Mouse (Mus musculus) gastrocnemius, postnatal 10 days (tissue): ENCODE data around the gene AW822073. TPM values are rescaled to one million over a fixed set of nuclear protein-coding genes. Genes with fewer than 3 reads are reported as not detected.
A peak's percentile ranks its signal among the peaks of the same experiment; 100 is the strongest.
"Not testable (repeated sequence)": the region's sequence is repeated elsewhere in the genome, so short reads cannot be mapped to it uniquely, and the experiment has no call there.

ENCODE experiments used
- DNase-seq: peaks from one replicate; pipeline ENCODE4 v3.0.0; 2021; ENCODE audit warnings: mixed read lengths
- total RNA-seq, 2 experiments: library from RNA; stranded (reverse); gene quantifications; 2 replicates each; pipeline ENCODE4 v1.2.3; 2021

Gene AW822073
- total RNA-seq, 2 experiments from 2014 or later: not detected

DNA sequence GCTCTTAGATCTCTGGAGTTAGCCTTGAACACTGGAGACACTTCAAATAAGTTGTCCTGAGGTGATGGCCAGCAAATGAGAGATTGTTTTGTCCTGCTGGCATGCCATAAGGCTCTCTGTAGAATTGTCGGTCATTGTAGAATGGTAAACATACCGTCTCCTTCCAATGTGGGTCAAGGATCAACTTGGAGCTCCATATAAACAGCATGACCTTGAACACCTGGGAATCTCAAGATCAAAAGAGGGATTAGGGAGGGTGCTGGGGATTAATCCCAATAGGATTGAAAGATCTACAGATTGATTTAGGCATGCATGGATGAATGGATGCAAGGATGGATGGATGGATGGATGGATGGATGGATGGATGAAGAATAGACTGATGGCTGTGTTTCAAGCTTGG, 3.2 kb downstream of the AW822073 start:
- not testable (repeated sequence) for DNase-seq

DNA sequence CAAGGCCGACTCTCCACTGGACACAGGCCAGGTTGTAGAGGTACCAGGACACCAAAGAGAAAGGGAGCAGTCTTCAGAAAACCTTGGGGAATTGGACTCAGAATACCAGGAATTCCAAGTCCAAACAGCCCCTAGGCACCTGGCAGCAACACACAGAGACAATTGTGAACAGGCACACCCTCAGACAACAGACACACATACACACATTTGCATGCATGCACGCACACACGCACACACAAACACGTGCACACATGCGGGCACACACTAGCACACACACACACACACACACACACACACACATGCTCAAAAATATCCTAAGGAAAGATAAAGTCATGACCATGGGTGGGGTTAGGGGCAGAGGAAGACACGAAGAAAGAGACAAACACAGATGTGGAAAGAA, 4.0 kb downstream of the AW822073 start:
- peak; percentile 41 for DNase-seq

DNA sequence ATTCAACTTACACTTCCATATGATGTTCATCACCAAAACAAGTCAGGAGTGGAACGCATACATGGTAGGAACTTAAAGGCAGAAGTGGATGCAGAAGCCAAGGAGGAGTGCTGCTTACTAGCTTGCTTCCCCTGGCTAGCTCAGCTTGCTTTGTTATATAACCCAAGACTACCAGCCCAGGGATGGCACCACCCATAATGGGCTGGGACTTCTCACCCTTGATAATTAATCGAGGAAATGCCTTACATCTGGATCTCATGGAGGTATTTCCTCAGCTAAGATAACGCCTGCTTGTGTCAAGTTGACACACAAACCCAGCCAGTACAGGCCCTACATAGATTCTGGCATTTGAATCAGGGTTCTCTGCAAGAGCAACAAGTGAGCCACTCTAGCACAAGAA, 7.4 kb downstream of the AW822073 start:
- DNase-seq: no peak

DNA sequence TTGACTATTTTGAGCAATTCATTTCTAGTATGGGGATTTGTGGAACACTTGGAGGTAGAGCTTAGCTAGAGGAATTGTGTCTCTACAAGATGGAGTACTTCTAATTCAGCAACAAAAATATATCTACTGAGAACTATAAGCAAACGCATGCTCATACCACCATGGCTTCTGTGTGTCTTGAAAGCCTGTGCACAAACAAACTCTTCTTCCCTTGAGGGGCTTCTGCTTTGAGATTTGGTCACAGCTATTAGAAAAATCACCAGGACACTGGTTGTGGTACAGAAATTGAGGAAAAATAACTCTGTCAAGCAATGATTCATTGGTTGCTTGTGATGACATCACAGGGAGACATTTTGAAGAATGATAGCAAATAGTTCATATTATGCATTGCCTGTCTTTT, 9.4 kb downstream of the AW822073 start:
- DNase-seq: no peak

DNA sequence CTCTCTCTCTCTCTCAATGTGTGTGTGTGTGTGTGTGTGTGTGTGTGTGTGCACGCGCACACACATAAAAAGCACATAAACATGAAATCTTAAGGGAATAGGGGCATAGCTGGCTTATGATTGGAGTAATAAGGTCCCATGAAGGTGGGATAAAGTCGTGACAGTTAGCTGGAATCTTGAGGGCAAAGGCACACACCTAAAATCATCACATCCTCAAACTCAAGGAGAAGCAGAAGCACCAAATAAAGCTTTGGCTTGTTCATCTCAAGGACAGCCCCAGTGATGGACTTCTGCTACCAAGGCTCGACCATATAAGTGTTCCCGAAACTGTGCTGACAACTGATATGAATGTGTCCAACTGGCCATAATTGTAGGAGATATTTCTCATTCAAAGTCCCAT, 9.8 kb downstream of the AW822073 start:
- DNase-seq: no peak

DNA sequence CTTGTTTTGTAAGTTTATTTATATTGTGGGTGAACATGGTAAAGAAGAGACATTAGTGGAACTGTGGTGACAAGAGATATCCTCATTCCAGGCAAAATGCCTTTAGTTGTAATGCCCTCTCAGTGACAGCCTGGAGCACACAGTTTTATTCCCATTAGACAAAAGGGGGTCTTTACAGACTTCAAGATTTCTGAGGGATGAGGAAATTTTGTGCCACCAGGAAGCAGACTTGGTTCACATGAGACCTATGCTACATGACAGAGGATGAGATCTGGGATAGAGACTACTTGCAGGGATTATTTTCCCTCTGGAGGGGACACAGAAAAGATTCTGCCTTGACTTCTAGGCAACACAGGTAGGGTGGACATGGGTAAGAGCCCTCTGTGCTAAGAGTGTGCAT, 10.2 kb downstream of the AW822073 start:
- DNase-seq: no peak

DNA sequence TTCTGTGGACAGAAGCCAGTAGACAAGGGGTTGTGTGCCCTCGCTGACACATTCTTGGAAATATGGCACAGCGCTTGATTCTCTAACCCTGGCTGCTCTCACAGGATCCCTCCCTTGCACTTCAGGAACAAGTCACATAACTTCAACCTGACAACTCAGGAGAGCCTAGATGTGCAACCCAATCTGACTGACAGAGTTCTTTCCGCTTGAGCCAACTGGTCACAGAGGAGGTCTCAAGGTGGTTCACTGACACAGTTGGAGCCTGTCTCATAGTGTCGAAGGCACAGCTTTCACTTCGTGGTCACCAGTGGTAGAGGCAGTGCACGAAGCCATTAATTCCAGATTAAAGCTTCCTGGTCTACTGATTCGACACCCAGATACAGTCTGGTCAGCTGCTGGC, 12.5 kb downstream of the AW822073 start:
- peak; percentile 14 for DNase-seq

DNA sequence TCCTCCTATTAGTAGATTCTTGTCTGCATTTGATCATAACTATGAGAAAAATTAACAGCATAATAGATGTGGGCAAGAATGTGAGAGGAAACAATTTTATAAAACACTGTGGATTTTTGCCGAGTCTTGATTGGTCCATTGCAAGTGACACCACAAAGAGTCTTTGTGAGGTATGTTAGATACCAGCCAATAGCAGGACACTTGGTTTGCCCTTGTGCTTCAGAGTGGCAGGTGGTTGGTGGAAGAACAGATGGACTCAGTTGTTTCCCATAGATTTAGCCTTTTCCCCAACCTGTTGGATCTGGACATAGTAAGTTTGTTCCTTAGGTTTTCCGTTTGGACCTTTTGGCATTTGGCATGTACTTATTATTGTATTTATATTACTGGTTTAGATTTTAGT, 13.5 kb downstream of the AW822073 start:
- no peak for DNase-seq

DNA sequence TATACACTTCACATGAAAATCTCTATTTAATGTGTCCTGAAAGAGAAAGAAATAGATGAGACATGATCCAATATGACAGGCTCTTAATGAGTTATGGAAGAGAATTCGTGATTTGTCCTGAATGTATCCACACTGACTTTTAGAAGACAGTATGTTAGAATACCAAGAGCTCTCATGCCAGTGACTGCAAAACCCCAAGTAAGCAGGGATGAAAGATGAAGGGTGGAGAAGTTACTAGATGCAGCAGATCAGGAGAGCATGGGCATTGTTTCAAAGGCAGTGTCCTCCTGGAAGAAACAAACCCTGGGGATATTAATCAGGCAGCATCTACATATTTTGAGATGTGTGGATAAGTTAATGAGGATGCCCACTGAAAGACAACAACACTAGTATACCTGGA, 14.2 kb downstream of the AW822073 start:
- DNase-seq: no peak

DNA sequence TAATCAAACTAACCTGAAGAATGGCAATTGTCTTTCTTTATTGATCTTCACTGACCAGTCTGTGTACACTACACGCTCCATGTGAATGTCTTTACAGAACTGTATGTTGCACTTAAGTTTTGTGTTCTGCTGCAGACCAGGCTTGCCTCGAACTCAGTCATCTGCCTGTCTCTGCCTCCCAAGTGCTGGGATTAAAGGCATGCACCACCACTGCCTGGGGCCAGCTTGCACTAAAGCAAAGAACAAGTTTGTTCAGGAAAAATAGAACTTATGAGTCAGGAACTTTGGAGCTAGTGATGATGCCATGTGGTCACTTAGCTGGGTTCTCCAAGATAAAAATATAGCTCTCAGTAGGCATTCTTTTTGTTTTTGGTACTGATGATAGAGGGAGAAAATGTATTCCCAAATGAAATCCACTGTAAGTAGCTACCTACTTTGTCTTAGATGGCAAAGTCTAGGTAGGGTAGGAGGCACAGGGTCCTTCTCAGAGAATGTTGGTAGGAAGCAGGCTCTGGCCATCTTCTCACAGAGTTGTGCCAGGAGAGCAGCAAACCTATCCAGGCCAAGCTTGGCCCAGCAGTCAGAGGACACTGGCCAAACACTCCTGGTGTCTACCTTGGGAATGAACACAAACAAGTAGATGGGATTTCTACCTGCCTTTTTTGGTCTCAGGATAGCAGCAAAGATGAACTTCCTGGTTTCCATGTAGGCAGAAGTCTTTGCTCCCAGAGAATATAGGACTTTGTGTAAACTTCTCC, 14.8 kb downstream of the AW822073 start:
- no peak for DNase-seq

DNA sequence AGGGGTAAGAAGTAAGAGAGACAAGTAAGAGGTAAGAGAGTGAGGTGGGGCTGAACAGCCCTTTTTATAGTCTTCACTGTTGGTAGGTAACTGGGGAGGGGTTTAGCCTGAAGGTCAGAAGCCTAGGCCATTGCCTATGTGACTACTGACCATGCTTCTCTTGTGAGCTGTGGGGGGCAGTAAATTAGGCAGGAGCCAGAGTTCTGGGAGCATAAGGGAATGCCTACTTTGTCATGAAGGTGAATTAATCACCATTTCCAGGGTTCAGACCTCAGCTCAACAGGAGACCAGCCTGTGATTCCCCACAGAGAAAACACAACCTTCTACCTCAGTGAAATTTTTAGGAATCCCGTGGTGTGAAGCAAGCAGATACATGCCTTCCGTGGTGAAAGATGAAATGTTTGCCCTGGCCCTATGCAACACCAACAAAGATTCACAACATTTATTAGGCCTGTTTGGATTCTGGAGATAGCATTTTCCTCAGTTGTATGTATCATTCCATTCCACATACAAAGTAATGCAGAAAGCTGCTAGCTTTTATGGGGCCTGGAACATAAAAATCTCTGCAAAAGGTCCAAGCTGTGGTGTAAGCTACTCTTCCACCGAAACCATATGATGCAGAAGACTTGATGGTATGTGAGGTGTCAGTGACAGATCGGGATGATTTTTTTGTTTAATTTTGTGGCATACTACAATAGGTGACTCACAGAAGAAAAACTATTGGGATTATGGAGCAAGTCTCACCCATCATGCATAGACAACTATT, 17.9 kb downstream of the AW822073 start:
- DNase-seq: no peak

DNA sequence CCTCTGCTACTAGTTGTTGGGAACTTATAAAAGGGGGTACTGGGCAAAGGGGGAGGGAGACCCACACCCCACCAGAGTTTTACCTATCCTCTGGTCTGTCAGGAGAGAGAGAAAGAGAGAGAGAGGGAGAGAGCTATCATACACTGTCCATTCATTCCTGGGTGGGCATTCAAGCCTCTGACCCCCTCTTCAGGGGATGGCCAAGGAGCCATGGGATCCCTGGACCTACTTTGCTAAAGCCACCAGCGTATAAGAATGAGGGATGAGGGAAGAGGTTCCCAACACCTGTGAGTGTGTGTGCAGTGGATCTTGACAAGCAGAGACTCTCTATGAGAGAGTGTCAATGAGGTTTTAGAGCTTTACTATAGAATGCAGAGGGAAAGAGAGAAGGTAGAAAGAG, 18.7 kb downstream of the AW822073 start:
- DNase-seq: no peak

Other genes starting within 250 kb of the AW822073 start
- not detected for gene Duxf3, start 7.7 kb upstream of the AW822073 start, total RNA-seq
- not detected for gene Gm4981, start 11.8 kb upstream of the AW822073 start, total RNA-seq
- 10 to 100 TPM; 14.8 to 16.9 TPM for gene Gcc2, start 30.6 kb upstream of the AW822073 start, total RNA-seq
- gene Lims1, start 98.5 kb upstream of the AW822073 start, total RNA-seq: 10 to 100 TPM; 79.4 to 94.4 TPM
- gene Ranbp2, start 222.0 kb upstream of the AW822073 start, total RNA-seq: 10 to 100 TPM; 52.6 to 59.6 TPM